Mouse (Mus musculus) liver, embryonic 11.5 days (tissue): ENCODE measurements around the gene Elovl7. TPM values are rescaled to one million over a fixed set of nuclear protein-coding genes. Genes with fewer than 3 reads are reported as not detected.

Source experiments
- ATAC-seq: fragments of 200-750 bp; cut with Nextera tagmentation; replicated peaks from 2 replicates; pipeline ENCODE4 v1.8.0; 2017; ENCODE audit warnings: moderate number of reproducible peaks, mild to moderate bottlenecking, moderate TSS enrichment, moderate library complexity; ENCODE audit not compliant: low FRiP score
- DNase-seq: peaks from one replicate; pipeline ENCODE4 v3.0.0-alpha.2; 2017; ENCODE audit warnings: low spot score
- H3K27ac ChIP-seq: fragments of 300-500 bp; sonication (generic); 2 replicates; pipeline ENCODE4 v1.5.1; 2014; ENCODE audit warnings: mild to moderate bottlenecking, low read depth, low read length, control low read depth
- H3K27me3 ChIP-seq: fragments of 300-500 bp; sonication (generic); replicated peaks from 2 replicates; pipeline ENCODE4 v1.6.1; 2014; ENCODE audit warnings: low read length, mixed read lengths; ENCODE audit not compliant: control insufficient read depth, insufficient read depth
- H3K36me3 ChIP-seq: fragments of 300-500 bp; sonication (generic); 2 replicates; pipeline ENCODE4 v1.6.1; 2014; ENCODE audit warnings: mild to moderate bottlenecking, low read length, moderate library complexity, mixed read lengths; ENCODE audit not compliant: control insufficient read depth, insufficient read depth
- H3K4me1 ChIP-seq: fragments of 300-500 bp; sonication (generic); replicated peaks from 2 replicates; pipeline ENCODE4 v1.6.1; 2014; ENCODE audit warnings: low read length, mixed read lengths; ENCODE audit not compliant: control insufficient read depth, insufficient read depth
- H3K4me2 ChIP-seq: fragments of 300-500 bp; sonication (generic); 2 replicates; pipeline ENCODE4 v1.6.1; 2014; ENCODE audit warnings: mild to moderate bottlenecking, control low read depth, moderate library complexity
- H3K4me3 ChIP-seq: fragments of 300-500 bp; sonication (generic); 2 replicates; pipeline ENCODE4 v1.5.1; 2014; ENCODE audit warnings: low read depth, low read length, control low read depth
- H3K9ac ChIP-seq: fragments of 300-500 bp; sonication (generic); 2 replicates; pipeline ENCODE4 v1.6.1; 2014; ENCODE audit warnings: low read depth, low read length, control low read depth
- H3K9me3 ChIP-seq: fragments of 300-500 bp; sonication (generic); 2 replicates; pipeline ENCODE4 v1.6.1; 2016; ENCODE audit warnings: low read length, inconsistent platforms, mixed read lengths; ENCODE audit not compliant: control insufficient read depth
- WGBS: fragments of 180-500 bp; shearing (Covaris S2); extraction: QIAGEN DNeasy Blood & Tissue Kit; methylation state at CpG from one replicate; pipeline ENCODE4 v1.1.7; 2014; 5-methylcytosine and 5-hydroxymethylcytosine counted together
- polyA plus RNA-seq: library from polyadenylated mRNA; unstranded; fragments of >200 nt; fragmentation: Nextera tagmentation; extraction: Ambion mirVana; gene quantifications from 2 replicates; pipeline ENCODE4 v1.2.1, GENCODE M21; 2014

The Elovl7 gene
- polyA plus RNA-seq, 1 experiment from 2014 or later: 3.4 TPM

GRCm38 (mm10) chr13:108320216-108320615 lies 106.0 kb downstream of the Elovl7 start:
- no peak for DNase-seq
- Histone ChIP-seq H3K27me3 (no peaks in the 10 kb centered on the region), H3K36me3 (no peaks in the 10 kb centered on the region; the same call in 1 of the 2 replicates), H3K9me3 (no peaks in the 10 kb centered on the region), H3K4me3 (no peak overlapping the region), H3K4me2 (no peak overlapping the region), H3K4me1 (peaks cover 11% of the 10 kb centered on the region), H3K27ac (no peak overlapping the region), H3K9ac (no peak overlapping the region)
- WGBS: 85% methylated on average over 8 of the region's 8 CpGs
- no peak for ATAC-seq

- H3K4me1 ChIP-seq: peaks cover under 1% of the 10 kb centered on the region; the same call in 1 of the 2 replicates
- H3K36me3 ChIP-seq: no peaks in the 10 kb centered on the region; the same call in 1 of the 2 replicates
- 80% methylated on average over 2 of the region's 2 CpGs for WGBS
- ATAC-seq (no peak), DNase-seq (no peak)
- H3K27ac ChIP-seq: no peak overlapping the region
- no peak overlapping the region for H3K9ac ChIP-seq
- no peaks in the 10 kb centered on the region for H3K27me3 ChIP-seq
- H3K4me2 ChIP-seq: no peak overlapping the region
- no peaks in the 10 kb centered on the region for H3K9me3 ChIP-seq
- no peak overlapping the region for H3K4me3 ChIP-seq
Measured at GRCm38 (mm10) chr13:108322466-108322865, 108.3 kb downstream of the Elovl7 start.

GRCm38 (mm10) chr13:108323317-108323716 lies 109.1 kb downstream of the Elovl7 start:
- Histone ChIP-seq H3K36me3 (no peaks in the 10 kb centered on the region; the same call in 1 of the 2 replicates), H3K4me1 (no peaks in the 10 kb centered on the region), H3K9ac (no peak overlapping the region), H3K9me3 (no peaks in the 10 kb centered on the region), H3K27ac (no peak overlapping the region), H3K27me3 (no peaks in the 10 kb centered on the region), H3K4me2 (no peak overlapping the region), H3K4me3 (no peak overlapping the region)
- no peak for DNase-seq
- no peak for ATAC-seq
- 89% methylated on average over 2 of the region's 2 CpGs for WGBS

DNA sequence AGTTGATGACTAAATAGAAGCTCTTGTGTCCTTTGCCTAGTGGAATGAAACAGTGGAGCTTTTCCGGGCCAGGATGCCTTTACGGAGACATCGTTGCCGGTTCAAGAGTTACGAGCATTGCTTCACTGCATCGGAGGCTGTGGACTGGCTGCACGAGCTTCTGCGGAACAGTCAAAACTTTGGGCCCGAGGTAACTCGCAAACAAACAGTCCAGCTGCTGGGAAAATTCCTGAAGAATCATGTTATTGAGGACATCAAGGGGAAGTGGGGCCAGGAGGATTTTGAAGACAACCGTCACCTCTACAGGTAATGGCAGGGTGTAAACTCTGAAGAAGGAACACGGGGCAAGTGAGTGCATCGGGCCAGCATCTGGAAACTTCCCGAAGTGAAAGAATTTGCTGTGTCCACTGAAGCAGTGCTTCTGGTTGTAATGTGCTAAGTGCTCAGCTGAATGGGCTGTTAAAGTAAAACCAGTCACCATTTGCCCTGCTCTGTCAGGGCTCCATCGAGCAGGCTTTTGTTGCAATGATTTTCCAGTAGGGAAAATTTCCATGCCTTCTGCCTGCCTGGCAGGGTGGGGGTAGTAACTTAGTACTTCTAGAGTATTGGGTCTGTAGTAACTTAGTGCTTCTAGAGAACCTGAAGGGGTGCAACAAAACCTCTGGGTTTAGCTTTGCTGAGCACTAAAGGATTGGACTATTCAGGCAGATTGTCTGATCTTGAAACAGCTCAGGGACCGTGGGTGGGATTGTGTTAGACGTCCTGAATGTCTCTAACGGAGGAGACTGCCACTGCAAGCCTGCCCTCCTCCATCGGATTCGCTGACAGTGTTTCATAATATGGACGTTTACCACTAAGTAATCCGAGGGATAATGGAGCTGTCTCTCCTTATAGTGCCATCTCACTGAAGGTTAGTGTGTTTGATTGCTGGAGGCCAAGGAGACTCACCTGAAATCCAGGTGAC lies 109.9 kb downstream of the Elovl7 start:
- no peak overlapping the region for H3K27ac ChIP-seq
- no peaks in the 10 kb centered on the region for H3K9me3 ChIP-seq
- H3K36me3 ChIP-seq: no peaks in the 10 kb centered on the region; the same call in 1 of the 2 replicates
- ATAC-seq (no peak), DNase-seq (no peak)
- H3K4me2 ChIP-seq: no peak overlapping the region
- H3K4me1 ChIP-seq: no peaks in the 10 kb centered on the region
- no peak overlapping the region for H3K9ac ChIP-seq
- H3K4me3 ChIP-seq: no peak overlapping the region
- 91% methylated on average over 22 of the region's 22 CpGs for WGBS
- no peaks in the 10 kb centered on the region for H3K27me3 ChIP-seq

DNA sequence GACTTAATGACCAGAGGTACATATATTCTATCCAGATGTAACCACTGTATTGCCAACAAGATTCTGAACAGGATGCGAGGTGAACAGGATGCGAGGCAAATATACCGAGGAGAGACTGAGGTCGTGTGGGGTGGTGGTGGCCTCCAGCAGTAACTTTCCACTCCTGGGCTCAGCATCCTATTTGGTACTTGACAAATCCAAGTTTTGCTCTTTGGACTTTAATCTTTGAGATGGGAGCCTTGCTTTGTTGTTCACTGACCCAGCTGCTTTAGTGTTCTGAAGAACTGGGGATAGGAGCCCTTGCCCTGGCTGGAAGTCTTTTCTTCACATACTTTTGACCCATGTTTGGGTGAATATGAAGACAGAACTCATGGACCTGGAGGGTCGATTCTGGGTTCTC lies 111.7 kb downstream of the Elovl7 start:
- H3K9ac ChIP-seq: no peak overlapping the region
- ATAC-seq (no peak), DNase-seq (no peak)
- H3K36me3 ChIP-seq: no peaks in the 10 kb centered on the region
- H3K4me1 ChIP-seq: no peaks in the 10 kb centered on the region
- no peak overlapping the region for H3K27ac ChIP-seq
- no peaks in the 10 kb centered on the region for H3K9me3 ChIP-seq
- no peak overlapping the region for H3K4me3 ChIP-seq
- WGBS: 85% methylated on average over 5 of the region's 5 CpGs
- H3K4me2 ChIP-seq: no peak overlapping the region
- no peaks in the 10 kb centered on the region for H3K27me3 ChIP-seq

DNA sequence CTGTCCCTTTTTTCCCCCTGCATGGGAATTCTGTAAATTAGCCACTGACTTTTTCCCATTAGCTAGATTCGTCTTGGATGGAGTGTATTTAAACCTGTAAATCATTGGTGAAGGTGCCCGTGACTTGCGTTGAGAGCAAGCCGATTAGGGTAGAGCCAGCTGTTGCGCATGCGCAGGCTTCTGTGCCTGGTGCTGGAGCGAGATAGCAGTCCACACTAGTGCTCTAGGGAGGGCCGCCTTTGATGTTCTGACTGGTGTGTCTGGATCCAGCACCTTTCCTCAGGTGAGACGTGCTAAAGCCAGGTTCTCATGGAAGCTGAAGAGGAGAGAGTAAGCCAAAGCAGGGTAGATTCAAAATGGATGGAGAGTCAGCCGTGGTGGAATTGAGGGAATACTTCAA lies 112.1 kb downstream of the Elovl7 start:
- Histone ChIP-seq H3K4me1 (no peaks in the 10 kb centered on the region), H3K27ac (no peak overlapping the region), H3K36me3 (no peaks in the 10 kb centered on the region), H3K9me3 (no peaks in the 10 kb centered on the region), H3K4me2 (no peak overlapping the region), H3K9ac (no peak overlapping the region), H3K4me3 (no peak overlapping the region), H3K27me3 (no peaks in the 10 kb centered on the region)
- DNase-seq: no peak
- WGBS: 85% methylated on average over 10 of the region's 10 CpGs
- no peak for ATAC-seq

DNA sequence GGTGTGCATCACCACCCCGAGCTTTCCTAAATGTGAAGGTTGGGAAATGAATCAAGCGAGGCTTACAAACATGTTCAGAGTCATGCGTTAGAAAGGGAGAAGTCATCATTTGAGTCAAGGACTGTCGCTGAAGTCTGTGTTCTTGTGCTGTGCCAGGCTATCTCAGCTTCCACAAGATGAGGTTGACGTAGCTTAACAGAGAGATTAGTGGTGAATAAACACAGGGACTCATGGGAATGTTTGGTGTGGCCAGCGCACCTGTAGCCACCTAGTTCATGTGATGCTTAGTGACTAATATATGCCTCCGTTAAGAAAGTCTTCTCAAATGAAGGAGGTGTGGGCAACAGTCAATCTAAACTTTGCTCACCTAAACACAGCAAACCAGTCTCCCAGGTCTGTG lies 112.8 kb downstream of the Elovl7 start:
- no peak overlapping the region for H3K4me3 ChIP-seq
- H3K4me2 ChIP-seq: no peak overlapping the region
- ATAC-seq (no peak), DNase-seq (no peak)
- no peaks in the 10 kb centered on the region for H3K4me1 ChIP-seq
- H3K9ac ChIP-seq: no peak overlapping the region
- 85% methylated on average over 7 of the region's 7 CpGs for WGBS
- no peaks in the 10 kb centered on the region for H3K9me3 ChIP-seq
- no peaks in the 10 kb centered on the region for H3K36me3 ChIP-seq
- H3K27me3 ChIP-seq: no peaks in the 10 kb centered on the region
- no peak overlapping the region for H3K27ac ChIP-seq

- Histone ChIP-seq H3K4me2 (no peak overlapping the region), H3K4me1 (no peaks in the 10 kb centered on the region), H3K36me3 (no peaks in the 10 kb centered on the region), H3K27ac (no peak overlapping the region), H3K27me3 (no peaks in the 10 kb centered on the region), H3K4me3 (no peak overlapping the region), H3K9ac (no peak overlapping the region), H3K9me3 (no peaks in the 10 kb centered on the region)
- DNase-seq: no peak
- WGBS: 92% methylated on average over 21 of the region's 21 CpGs
- ATAC-seq: no peak
Measured at GRCm38 (mm10) chr13:108328406-108329180, 114.4 kb downstream of the Elovl7 start.
